Mouse (Mus musculus) embryo, embryonic 10.5 days (tissue): ENCODE measurements at regions not wholly inside any gene's neighbourhood (a gene's known extent, or its start where the extent isn't known, plus 50 kb on each side); places are given as distances from the start of the nearest gene placed in this dataset.

Experiments used
- DNase-seq: peaks from one replicate; pipeline ENCODE4 v3.0.0-alpha.2; 2015; ENCODE audit warnings: low spot score

DNA sequence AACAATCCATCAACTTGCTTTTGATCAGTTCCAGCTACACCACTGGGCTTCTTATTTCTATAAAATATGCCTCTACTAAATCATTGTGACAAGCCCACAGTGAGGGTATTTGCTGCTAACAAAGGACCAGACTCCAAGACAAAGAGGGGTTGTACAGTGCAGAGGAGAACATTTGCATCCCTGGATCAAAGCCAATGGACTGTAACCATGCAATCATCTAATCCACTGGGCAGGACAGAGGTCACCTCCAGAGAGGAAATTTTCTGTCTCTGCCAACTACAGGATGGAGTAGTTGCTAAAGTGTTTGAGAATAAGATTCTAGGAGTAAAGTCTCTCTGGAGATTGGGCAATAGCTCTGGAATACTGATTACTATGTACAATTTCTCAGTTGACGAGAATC is 272.9 kb downstream of the Cox7c start:
- peak; percentile 11 for DNase-seq

DNA sequence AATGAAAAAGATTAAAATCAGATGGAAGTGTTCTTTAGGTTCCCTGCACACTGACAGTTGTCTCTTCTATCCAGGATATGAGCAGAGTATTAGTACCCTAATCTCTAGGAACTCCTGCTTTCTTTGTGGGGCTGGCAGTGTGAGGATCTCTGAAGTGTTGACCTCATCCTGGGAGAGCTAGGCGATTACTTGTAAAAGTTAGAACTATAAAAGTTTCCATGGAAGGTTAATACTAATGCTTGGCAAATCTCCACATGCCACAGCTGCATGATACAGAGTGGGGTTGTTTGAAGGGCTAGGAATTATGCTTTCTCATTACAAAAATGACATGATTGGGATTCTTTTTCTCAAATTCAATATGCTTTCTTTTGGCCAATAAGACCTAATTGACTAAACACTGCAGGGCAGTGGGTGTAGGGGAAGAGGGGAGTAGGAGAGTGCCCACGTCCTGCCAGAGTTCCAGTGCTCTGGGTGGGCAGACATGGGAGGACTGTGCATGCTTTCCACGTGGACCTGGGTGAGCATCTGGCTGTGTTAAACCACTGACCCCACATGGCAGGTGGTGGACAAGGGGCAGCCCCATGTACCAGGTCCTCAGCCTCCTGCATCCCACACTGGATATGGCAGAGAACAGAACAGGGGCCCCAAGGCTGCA is 275.6 kb downstream of the Cox7c start:
- no peak for DNase-seq

GRCm38 (mm10) chr13:85770538-85770937 is 276.2 kb downstream of the Cox7c start:
- DNase-seq: no peak

DNA sequence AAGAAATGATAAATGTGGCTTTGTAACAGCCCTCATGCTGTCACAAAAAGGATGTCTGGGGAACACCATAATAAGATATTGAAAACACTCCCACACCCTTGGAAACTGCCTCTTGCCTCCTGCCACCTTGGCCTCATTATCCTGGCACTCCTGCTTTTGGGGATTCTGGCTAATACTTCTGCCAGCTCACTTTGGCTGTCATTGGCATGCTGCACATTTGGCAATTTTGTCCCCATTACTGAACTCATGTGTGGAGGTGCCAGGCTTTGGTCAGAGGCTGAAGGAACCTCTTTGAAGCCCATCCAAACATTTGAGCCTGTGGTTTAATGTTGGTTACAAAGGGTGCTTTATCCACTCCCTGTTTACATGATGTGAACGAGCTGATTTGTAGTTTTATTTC is 278.2 kb downstream of the Cox7c start:
- DNase-seq: no peak

DNA sequence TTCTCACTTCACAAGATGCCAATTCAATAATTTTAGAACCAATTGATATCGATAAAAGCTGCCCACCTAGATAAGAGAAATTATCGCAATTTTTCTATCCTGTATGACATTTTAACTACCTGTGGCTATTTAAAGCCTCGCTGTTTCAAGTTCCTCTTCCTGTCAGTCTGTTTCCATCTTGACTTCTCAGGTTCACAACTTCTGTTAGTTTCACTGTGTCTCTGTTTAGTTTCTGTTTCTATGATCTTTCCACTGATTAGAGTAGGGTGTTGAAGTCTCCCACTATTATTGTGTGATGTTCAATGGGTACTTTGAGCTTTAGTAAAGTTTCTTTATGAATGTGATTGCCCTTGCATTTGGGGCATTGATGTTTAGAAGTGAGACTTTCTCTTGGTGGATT is 322.1 kb downstream of the Cox7c start:
- no peak for DNase-seq

DNA sequence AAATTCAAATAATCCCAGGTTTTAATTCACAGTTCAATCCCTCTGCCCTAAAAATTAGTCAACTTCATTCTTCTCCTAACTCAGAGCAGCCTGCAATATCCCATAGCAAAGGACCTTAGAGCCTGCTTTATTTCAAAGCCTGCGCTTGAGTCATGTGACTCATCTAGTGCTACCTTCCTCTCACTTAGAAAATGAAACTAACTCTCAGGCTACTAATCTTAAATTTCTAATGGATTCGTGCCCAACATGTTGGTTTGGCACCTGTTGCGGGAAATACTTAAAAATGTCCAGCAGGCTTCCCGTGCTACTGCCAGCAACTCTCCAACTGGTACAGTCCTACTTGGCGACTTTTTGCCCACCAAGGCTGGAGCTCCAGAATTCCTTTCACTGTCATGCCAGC is 322.6 kb downstream of the Cox7c start:
- no peak for DNase-seq

DNA sequence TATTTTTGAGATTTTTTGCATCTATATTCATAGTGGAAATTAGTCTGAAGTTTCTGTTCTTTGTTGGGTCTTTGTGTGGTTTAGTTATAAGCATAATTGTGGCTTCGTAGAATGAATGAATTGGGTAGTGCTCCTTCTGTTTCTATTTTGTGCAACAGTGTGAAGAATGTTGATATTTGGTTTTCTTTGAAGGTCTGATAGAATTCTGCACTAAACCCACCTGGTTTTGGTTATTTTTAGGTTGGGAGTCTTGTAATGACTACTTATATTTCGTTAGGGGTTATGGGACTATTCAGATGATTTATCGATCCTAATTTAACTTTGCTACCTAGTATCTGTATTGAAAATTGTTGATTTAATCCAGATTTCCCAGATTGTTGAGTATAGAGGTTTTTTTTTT is 326.4 kb downstream of the Cox7c start:
- no peak for DNase-seq

- no peak for DNase-seq
Observed at GRCm38 (mm10) chr13:85715883-85716498, 330.7 kb downstream of the Cox7c start.

DNA sequence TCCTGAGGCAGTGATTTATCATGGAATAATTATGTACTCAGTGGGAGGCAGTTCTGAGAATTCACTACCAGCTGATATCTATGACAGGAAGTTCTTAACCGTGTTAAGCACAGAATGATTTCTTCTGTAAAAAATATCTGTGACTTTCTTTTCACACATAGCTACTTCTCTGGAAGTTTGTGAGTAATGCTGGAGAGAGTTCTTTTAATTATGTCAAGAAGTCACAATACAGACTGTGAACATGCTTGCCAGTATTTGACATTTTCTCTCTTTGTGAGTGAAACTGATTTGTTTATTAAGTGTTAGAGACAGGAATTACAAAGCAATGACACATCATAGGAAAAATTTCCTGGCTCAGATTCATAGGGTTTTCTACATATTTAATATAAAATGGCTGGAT is 354.3 kb downstream of the Cox7c start:
- DNase-seq: no peak
